Mouse (Mus musculus) liver, embryonic 16.5 days (tissue): Measurements from ENCODE around the gene Morc1. TPM values are rescaled to one million over a fixed set of nuclear protein-coding genes. Genes with fewer than 3 reads are reported as not detected.

ENCODE experiments used
- ATAC-seq: fragments of 200-750 bp; cut with Nextera tagmentation; 2 replicates; pipeline ENCODE4 v1.8.0; 2017; ENCODE audit warnings: low read depth, mild to moderate bottlenecking, moderate number of reproducible peaks, moderate library complexity
- H3K27ac ChIP-seq: fragments of 300-500 bp; sonication (generic); 2 replicates; pipeline ENCODE4 v1.5.1; 2014; ENCODE audit warnings: mild to moderate bottlenecking, low read length
- H3K27me3 ChIP-seq: fragments of 300-500 bp; sonication (generic); 2 replicates; pipeline ENCODE4 v1.6.1; 2014; ENCODE audit warnings: low read depth, low read length, mixed read lengths; ENCODE audit not compliant: control insufficient read depth, insufficient read depth
- H3K36me3 ChIP-seq: fragments of 300-500 bp; sonication (generic); 2 replicates; pipeline ENCODE4 v1.6.1; 2014; ENCODE audit warnings: mild to moderate bottlenecking; ENCODE audit not compliant: control insufficient read depth, insufficient read depth
- H3K4me1 ChIP-seq: fragments of 300-500 bp; sonication (generic); 2 replicates; pipeline ENCODE4 v1.6.1; 2014; ENCODE audit warnings: low read depth, low read length, mixed read lengths; ENCODE audit not compliant: control insufficient read depth
- H3K4me2 ChIP-seq: fragments of 300-500 bp; sonication (generic); 2 replicates; pipeline ENCODE4 v1.6.1; 2014; ENCODE audit warnings: low read depth, low read length, mixed read lengths
- H3K4me3 ChIP-seq: fragments of 300-500 bp; sonication (generic); 2 replicates; pipeline ENCODE4 v1.5.1; 2014; ENCODE audit warnings: low read depth, mild to moderate bottlenecking, low read length
- H3K9ac ChIP-seq: fragments of 300-500 bp; sonication (generic); 2 replicates; pipeline ENCODE4 v1.6.1; 2014; ENCODE audit warnings: low read depth, low read length
- H3K9me3 ChIP-seq: fragments of 300-500 bp; sonication (generic); replicated peaks from 2 replicates; pipeline ENCODE4 v1.6.1; 2016; ENCODE audit warnings: low read length; ENCODE audit not compliant: control insufficient read depth
- WGBS: fragments of 180-500 bp; shearing (Covaris S2); extraction: QIAGEN DNeasy Blood & Tissue Kit; methylation state at CpG from one replicate; pipeline ENCODE4 v1.1.7; 2014; ENCODE audit not compliant: insufficient replicate concordance; 5-methylcytosine and 5-hydroxymethylcytosine counted together
- polyA plus RNA-seq: library from polyadenylated mRNA; unstranded; fragments of >200 nt; fragmentation: Nextera tagmentation; extraction: Ambion mirVana; gene quantifications from 2 replicates; pipeline ENCODE4 v1.2.1, GENCODE M21; 2015

The Morc1 gene
- polyA plus RNA-seq, 1 experiment from 2014 or later, result not detected

DNA sequence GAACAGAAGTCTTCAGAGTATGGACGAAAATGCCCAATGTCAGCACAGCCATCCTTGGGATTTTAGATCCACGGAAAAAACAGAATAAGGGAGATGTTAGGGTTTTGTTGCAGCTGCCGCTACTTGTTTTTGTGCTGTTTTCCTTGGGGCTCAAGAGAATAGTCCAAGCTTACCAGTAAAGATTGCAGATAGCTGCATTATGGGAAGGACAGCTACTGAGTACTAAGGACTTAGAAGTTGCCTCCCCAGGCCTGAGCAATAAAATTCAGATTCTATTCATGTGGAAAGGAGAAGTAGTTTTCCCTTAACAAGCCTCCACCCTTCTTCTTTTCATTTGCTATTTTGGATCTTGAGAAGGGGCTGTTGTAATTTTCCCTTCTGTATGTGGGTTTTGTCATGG lies 177.2 kb downstream of the Morc1 start:
- no peak for ATAC-seq
- Histone ChIP-seq H3K36me3 (no peaks in the 10 kb centered on the region), H3K4me1 (no peaks in the 10 kb centered on the region), H3K27ac (no peak overlapping the region), H3K9ac (no peak overlapping the region), H3K4me2 (no peak overlapping the region), H3K27me3 (no peaks in the 10 kb centered on the region), H3K4me3 (no peak overlapping the region), H3K9me3 (no peaks in the 10 kb centered on the region)
- 59% methylated on average over 3 of the region's 3 CpGs for WGBS

DNA sequence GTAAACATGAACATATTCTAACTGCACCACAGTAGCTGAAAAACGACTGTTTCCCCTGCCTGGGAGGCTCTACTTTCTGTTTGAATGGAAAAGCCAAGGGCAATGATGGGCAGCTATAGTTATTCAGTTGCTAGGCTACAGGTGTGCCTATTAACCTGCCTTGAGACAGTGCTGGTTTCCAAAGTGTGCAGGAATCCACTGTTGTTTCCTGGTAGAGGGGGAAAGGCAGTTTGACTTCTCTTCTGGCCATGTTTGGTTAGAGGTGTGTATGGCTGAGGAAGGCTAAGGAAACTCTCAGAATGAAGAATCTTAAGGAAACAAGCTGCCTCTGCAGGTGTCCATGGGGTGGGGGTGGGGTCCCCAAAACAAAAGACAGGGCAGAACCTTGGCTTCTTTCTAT lies 179.8 kb downstream of the Morc1 start:
- 30% methylated on average over 1 of the region's 1 CpGs for WGBS
- Histone ChIP-seq H3K9me3 (no peaks in the 10 kb centered on the region), H3K36me3 (no peaks in the 10 kb centered on the region), H3K4me1 (no peaks in the 10 kb centered on the region), H3K9ac (no peak overlapping the region), H3K4me3 (no peak overlapping the region), H3K4me2 (no peak overlapping the region), H3K27me3 (no peaks in the 10 kb centered on the region), H3K27ac (no peak overlapping the region)
- no peak for ATAC-seq

DNA sequence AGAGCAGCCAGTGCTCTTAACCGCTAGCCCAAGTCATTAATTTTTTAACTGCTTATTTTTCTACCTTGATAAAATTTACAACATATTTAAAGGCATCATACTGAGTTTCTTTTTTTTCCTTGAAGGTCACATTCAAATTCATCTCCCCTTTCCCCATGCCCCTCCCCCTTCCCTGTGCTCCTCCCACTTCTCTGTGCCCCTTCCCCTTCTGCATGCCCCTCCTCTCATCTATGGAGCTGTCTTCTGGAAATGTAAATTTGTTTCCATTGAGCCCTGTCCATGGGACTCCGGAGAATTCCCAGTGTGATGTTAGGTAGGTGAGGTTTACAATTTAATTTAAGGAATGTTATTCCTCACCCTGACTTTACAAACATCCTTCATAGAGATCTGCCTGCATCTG lies 180.4 kb downstream of the Morc1 start:
- no peaks in the 10 kb centered on the region for H3K27me3 ChIP-seq
- no peak for ATAC-seq
- 79% methylated on average over 2 of the region's 2 CpGs for WGBS
- no peak overlapping the region for H3K4me3 ChIP-seq
- H3K4me2 ChIP-seq, result no peak overlapping the region
- H3K36me3 ChIP-seq, result no peaks in the 10 kb centered on the region
- H3K9me3 ChIP-seq, result no peaks in the 10 kb centered on the region
- H3K4me1 ChIP-seq, result no peaks in the 10 kb centered on the region
- no peak overlapping the region for H3K9ac ChIP-seq
- no peak overlapping the region for H3K27ac ChIP-seq

DNA sequence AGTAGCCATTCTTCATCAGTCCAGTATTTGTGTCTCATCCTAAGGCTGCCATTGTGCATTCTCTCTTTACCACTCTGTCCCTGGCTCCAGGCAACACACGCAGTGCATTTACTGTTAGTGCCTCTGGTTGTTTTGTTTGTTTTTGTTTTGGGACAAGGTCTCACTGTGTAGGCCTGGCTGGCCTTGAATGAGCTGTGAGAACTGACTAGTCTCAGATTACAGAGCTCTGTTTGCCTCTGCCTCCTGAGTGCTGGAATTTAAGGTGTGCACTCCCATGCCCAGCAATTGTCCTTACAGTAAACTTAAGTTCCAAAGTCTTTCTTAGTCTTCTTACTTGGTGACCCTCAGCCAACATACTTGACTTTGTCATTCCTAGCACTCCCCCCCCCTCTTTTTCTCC lies 182.7 kb downstream of the Morc1 start:
- WGBS, result 33% methylated on average over 1 of the region's 1 CpGs
- Histone ChIP-seq H3K27ac (no peak overlapping the region), H3K27me3 (no peaks in the 10 kb centered on the region), H3K4me3 (no peak overlapping the region), H3K4me2 (no peak overlapping the region), H3K36me3 (no peaks in the 10 kb centered on the region), H3K9ac (no peak overlapping the region), H3K9me3 (no peaks in the 10 kb centered on the region), H3K4me1 (no peaks in the 10 kb centered on the region)
- ATAC-seq, result no peak

DNA sequence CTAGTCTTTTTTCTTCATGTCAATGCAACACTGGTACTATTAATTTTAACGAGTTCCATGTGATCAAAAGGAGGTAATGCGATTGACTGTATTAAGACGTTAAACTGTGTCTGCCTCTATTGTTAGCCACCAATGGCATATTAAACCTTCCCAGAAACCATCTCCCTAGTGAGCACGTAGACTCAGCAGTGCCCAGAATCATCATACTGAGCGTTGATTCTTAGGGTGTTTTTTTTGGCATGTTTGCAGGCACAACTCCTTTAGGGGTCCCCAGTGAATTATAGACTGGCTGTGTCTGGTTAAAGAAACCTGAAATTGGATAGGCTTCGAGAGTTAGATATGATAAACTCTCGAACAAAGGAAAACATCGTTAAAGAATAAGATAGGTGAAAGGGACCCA lies 189.5 kb downstream of the Morc1 start:
- Histone ChIP-seq H3K4me1 (no peaks in the 10 kb centered on the region), H3K36me3 (no peaks in the 10 kb centered on the region), H3K27me3 (no peaks in the 10 kb centered on the region), H3K9ac (no peak overlapping the region), H3K27ac (no peak overlapping the region), H3K4me2 (no peak overlapping the region), H3K4me3 (no peak overlapping the region), H3K9me3 (no peaks in the 10 kb centered on the region)
- WGBS, result 65% methylated on average over 8 of the region's 8 CpGs
- no peak for ATAC-seq

DNA sequence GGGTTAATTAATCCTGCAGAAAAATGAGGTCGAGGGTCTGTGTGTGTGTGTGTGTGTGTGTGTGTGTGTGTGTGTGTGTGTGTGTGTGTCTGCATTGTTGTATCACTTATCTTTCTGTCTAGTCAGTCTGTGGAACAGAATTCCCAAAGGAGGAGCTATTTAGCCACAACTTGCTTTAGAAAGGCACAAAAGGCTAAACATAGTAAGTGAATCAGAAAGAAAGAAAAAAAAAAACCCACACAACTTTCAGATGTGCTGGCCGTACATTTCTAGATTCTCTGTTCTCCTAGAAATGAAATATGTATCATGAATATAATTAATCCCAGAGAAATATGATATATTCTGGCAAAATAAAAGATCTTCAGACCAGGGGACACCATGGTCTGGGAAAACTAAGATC lies 190.0 kb downstream of the Morc1 start:
- 38% methylated on average over 2 of the region's 2 CpGs for WGBS
- ATAC-seq, result no peak
- no peak overlapping the region for H3K9ac ChIP-seq
- no peaks in the 10 kb centered on the region for H3K9me3 ChIP-seq
- no peaks in the 10 kb centered on the region for H3K27me3 ChIP-seq
- no peaks in the 10 kb centered on the region for H3K36me3 ChIP-seq
- H3K4me1 ChIP-seq, result no peaks in the 10 kb centered on the region
- no peak overlapping the region for H3K4me2 ChIP-seq
- H3K27ac ChIP-seq, result no peak overlapping the region
- no peak overlapping the region for H3K4me3 ChIP-seq

DNA sequence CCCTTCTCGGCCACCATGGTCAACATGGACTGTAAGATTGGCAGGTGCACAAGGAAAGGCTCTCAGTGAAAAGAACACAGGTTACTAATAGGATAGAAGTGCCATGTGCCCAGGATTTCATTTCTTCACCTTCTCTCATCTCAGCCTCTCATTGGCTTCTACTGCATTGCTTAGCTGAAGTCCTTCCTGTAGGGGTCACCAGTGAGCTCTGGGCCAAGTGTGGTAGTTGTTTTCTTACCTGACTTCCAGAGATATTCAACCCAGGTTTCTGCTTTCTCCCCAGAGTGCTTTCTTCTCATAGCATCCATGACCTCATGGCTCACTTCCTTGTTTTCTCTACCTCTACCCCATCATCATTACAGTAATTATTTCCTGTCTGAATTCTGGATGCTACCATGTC lies 192.4 kb downstream of the Morc1 start:
- no peaks in the 10 kb centered on the region for H3K27me3 ChIP-seq
- H3K9me3 ChIP-seq, result no peaks in the 10 kb centered on the region
- no peak overlapping the region for H3K27ac ChIP-seq
- H3K4me2 ChIP-seq, result no peak overlapping the region
- WGBS, result 41% methylated on average over 1 of the region's 1 CpGs
- no peak for ATAC-seq
- no peaks in the 10 kb centered on the region for H3K4me1 ChIP-seq
- no peak overlapping the region for H3K4me3 ChIP-seq
- no peak overlapping the region for H3K9ac ChIP-seq
- no peaks in the 10 kb centered on the region for H3K36me3 ChIP-seq

DNA sequence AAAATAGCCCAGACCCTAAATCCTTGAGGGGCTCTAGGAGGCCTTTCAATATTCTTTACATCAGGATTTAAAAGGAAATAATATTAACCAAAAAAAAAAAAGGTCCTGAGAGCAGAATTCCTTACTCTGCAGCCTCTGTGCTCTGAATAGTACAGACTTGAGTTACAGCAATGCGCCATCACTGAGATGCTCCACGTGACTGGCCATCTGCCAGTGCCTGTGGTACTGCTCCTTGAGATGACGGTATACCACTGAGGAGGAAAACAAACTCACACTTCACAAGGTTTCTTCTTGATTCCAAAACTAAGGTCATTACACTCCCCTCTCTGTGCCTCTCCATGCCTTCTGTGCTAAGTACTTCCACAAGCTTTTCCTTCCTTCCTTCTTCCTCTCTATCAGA lies 195.1 kb downstream of the Morc1 start:
- Histone ChIP-seq H3K27ac (no peak overlapping the region), H3K27me3 (no peaks in the 10 kb centered on the region), H3K4me2 (no peak overlapping the region), H3K4me3 (no peak overlapping the region), H3K9me3 (no peaks in the 10 kb centered on the region), H3K36me3 (no peaks in the 10 kb centered on the region), H3K9ac (no peak overlapping the region), H3K4me1 (no peaks in the 10 kb centered on the region)
- ATAC-seq, result no peak
- 70% methylated on average over 3 of the region's 3 CpGs for WGBS

DNA sequence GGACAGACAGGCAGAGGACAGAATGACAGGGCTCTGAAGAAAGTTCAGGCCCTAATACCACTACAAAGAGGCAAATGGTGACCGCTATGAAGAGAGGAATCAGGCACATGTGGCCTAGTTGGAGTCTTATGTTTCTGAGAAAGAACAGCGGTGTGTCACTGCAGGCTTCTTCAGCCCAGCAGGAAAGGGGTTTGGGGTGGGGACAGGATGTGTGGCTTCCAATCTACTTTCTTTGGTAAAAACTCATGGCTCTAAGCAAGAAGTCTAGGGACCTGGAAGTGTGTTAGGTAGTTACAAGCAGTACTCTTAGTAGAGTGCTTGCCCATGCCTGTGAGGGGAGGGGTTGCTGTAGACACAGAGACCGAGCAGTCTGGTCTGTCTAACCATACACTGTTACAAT lies 196.3 kb downstream of the Morc1 start:
- Histone ChIP-seq H3K36me3 (no peaks in the 10 kb centered on the region), H3K27me3 (no peaks in the 10 kb centered on the region), H3K9ac (no peak overlapping the region), H3K9me3 (no peaks in the 10 kb centered on the region), H3K4me3 (no peak overlapping the region), H3K27ac (no peak overlapping the region), H3K4me2 (no peak overlapping the region), H3K4me1 (no peaks in the 10 kb centered on the region)
- ATAC-seq, result no peak
- WGBS, result 49% methylated on average over 3 of the region's 3 CpGs

DNA sequence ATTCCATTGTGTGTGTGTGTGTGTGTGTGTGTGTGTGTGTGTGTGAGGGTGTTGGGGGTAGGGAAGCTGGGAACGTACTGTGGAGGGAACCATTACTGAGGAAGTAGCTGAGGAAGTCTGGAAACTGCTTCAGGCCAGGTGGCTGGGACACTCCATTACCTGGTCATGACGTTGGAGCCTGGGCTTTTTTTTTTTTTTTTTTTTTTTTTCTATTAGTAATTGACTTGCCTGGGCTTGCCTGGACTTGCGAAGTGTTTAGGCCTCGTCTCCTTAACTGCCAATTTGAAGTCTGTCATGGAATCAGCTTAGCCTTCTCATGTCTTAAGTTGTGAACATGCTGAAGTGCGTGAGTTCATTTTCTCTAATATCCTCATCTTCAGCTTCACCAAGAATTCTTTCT lies 198.7 kb downstream of the Morc1 start:
- Histone ChIP-seq H3K27me3 (no peaks in the 10 kb centered on the region), H3K4me1 (no peaks in the 10 kb centered on the region), H3K4me3 (no peak overlapping the region), H3K9ac (no peak overlapping the region), H3K4me2 (no peak overlapping the region), H3K27ac (no peak overlapping the region), H3K36me3 (no peaks in the 10 kb centered on the region), H3K9me3 (no peaks in the 10 kb centered on the region)
- 76% methylated on average over 5 of the region's 5 CpGs for WGBS
- ATAC-seq, result no peak
